Mouse (Mus musculus) MEL (cell line): ENCODE measurements around the gene Rcsd1.

Experiments
- GATA1 ChIP-seq: IDR thresholded peaks from 2 replicates; pipeline ENCODE4 v1.6.1; 2011; ENCODE audit warnings: low read depth, low read length, improper control_type of control experiment
- POLR2A ChIP-seq, 2 experiments: IDR thresholded peaks; 2 replicates each; pipeline ENCODE4 v1.6.1; 2011 to 2012; ENCODE audit warnings: low read length in 2 of 2, mild to moderate bottlenecking in 2 of 2, control low read depth in 1 of 2, improper control_type of control experiment in 1 of 2, low read depth in 1 of 2, moderate library complexity in 1 of 2; ENCODE audit not compliant: control insufficient read depth in 1 of 2, insufficient read depth in 1 of 2, poor library complexity in 1 of 2
- TAL1 ChIP-seq: IDR thresholded peaks from 2 replicates; pipeline ENCODE4 v1.6.1; 2012; ENCODE audit warnings: mild to moderate bottlenecking, inconsistent platforms, low read length, moderate library complexity, mixed read lengths
- TBP ChIP-seq: IDR thresholded peaks from 2 replicates; pipeline ENCODE4 v1.8.0; 2011; ENCODE audit warnings: low read depth, low read length, improper control_type of control experiment

- TF ChIP-seq GATA1 (no peak), TAL1 (no peak), TBP (no peak), POLR2A (IDR thresholded peaks at IDR 0.05; ENCODE audit: control insufficient read depth in 1 of 2, insufficient read depth in 1 of 2, low read depth in 1 of 2, low read length in 2 of 2, poor library complexity in 1 of 2) (no peak)
Measured at GRCm38 (mm10) chr1:165676993-165677392, 32.6 kb downstream of the Rcsd1 start.
